Mouse (Mus musculus): ENCODE measurements around the gene Ddx19a.
"Not testable (repeated sequence)": the region's sequence is repeated elsewhere in the genome, so short reads cannot be mapped to it uniquely, and the experiment has no call there.

Gene Ddx19a

GRCm38 (mm10) chr8:110976532-110976931 is 21.1 kb downstream of the Ddx19a start:
- not testable (repeated sequence) for DNase-seq (ENCODE audit: low read depth, low spot score)

GRCm38 (mm10) chr8:110969910-110970770 is 27.5 kb downstream of the Ddx19a start:
- peak; percentile 86 for DNase-seq (ENCODE audit: low read depth, low spot score)

- DNase-seq (ENCODE audit: low read depth, low spot score) = no peak
Measured at GRCm38 (mm10) chr8:110967326-110967725, 30.3 kb downstream of the Ddx19a start.

- DNase-seq (ENCODE audit: low read depth, low spot score) = no peak
Measured at GRCm38 (mm10) chr8:110966586-110966985, 31.0 kb downstream of the Ddx19a start.

GRCm38 (mm10) chr8:110965594-110965993 is 32.0 kb downstream of the Ddx19a start:
- DNase-seq (ENCODE audit: low read depth, low spot score) = peak; percentile 13

- no peak for DNase-seq (ENCODE audit: low read depth, low spot score)
Measured at GRCm38 (mm10) chr8:110964666-110965065, 32.9 kb downstream of the Ddx19a start.

- no peak for DNase-seq (ENCODE audit: low read depth, low spot score)
Measured at GRCm38 (mm10) chr8:110963051-110963450, 34.5 kb downstream of the Ddx19a start.

GRCm38 (mm10) chr8:110959906-110960305 is 37.7 kb downstream of the Ddx19a start:
- DNase-seq (ENCODE audit: low read depth, low spot score) = no peak

- no peak for DNase-seq (ENCODE audit: low read depth, low spot score)
Measured at GRCm38 (mm10) chr8:110959071-110959780, 38.4 kb downstream of the Ddx19a start.

GRCm38 (mm10) chr8:110958553-110958952 is 39.0 kb downstream of the Ddx19a start:
- DNase-seq (ENCODE audit: low read depth, low spot score) = not testable (repeated sequence)

- DNase-seq (ENCODE audit: low read depth, low spot score) = no peak
Measured at GRCm38 (mm10) chr8:110958135-110958534, 39.5 kb downstream of the Ddx19a start.

GRCm38 (mm10) chr8:110957471-110957870 is 40.1 kb downstream of the Ddx19a start:
- no peak for DNase-seq (ENCODE audit: low read depth, low spot score)

GRCm38 (mm10) chr8:110956619-110957450 is 40.8 kb downstream of the Ddx19a start:
- no peak for DNase-seq (ENCODE audit: low read depth, low spot score)

GRCm38 (mm10) chr8:110954776-110955175 is 42.8 kb downstream of the Ddx19a start:
- no peak for DNase-seq (ENCODE audit: low read depth, low spot score)

- no peak for DNase-seq (ENCODE audit: low read depth, low spot score)
Measured at GRCm38 (mm10) chr8:110950065-110950484, 47.5 kb downstream of the Ddx19a start.

- DNase-seq (ENCODE audit: low read depth, low spot score) = no peak
Measured at GRCm38 (mm10) chr8:110945716-110946115, 51.9 kb downstream of the Ddx19a start.

- DNase-seq (ENCODE audit: low read depth, low spot score) = no peak
Measured at GRCm38 (mm10) chr8:110944276-110944876, 53.2 kb downstream of the Ddx19a start.

GRCm38 (mm10) chr8:110941453-110941948 is 56.1 kb downstream of the Ddx19a start:
- no peak for DNase-seq (ENCODE audit: low read depth, low spot score)

GRCm38 (mm10) chr8:110940682-110941452 is 56.7 kb downstream of the Ddx19a start:
- DNase-seq (ENCODE audit: low read depth, low spot score) = no peak

GRCm38 (mm10) chr8:110938882-110939589 is 58.6 kb downstream of the Ddx19a start:
- no peak for DNase-seq (ENCODE audit: low read depth, low spot score)
